Mouse (Mus musculus): ENCODE measurements at regions not wholly inside any gene's neighbourhood (a gene's known extent, or its start where the extent isn't known, plus 50 kb on each side); places are given as distances from the start of the nearest gene placed in this dataset.
"Not testable (repeated sequence)": the region's sequence is repeated elsewhere in the genome, so short reads cannot be mapped to it uniquely, and the experiment has no call there.

GRCm38 (mm10) chr19:59516957-59517356 is 58.8 kb downstream of the Emx2 start:
- ATAC-seq (ENCODE audit: low FRiP score, low read depth) = no peak
- Histone ChIP-seq H3K27ac (no peak overlapping the region), H3K4me2 (replicated peaks) (no peak overlapping the region), H3K27me3 (replicated peaks) (no peaks in the 10 kb centered on the region), H3K4me1 (no peaks in the 10 kb centered on the region; the same call in 1 of the 2 replicates), H3K4me3 (no peak overlapping the region), H3K9ac (no peak overlapping the region), H3K36me3 (no peaks in the 10 kb centered on the region), H3K9me3 (no peaks in the 10 kb centered on the region)
- 71% methylated on average over 4 of the region's 4 CpGs for WGBS

- no peaks in the 10 kb centered on the region for H3K36me3 ChIP-seq
- H3K4me2 ChIP-seq (replicated peaks) = no peak overlapping the region
- no peak overlapping the region for H3K9ac ChIP-seq
- 88% methylated on average over 3 of the region's 3 CpGs for WGBS
- no peak overlapping the region for H3K4me3 ChIP-seq
- H3K4me1 ChIP-seq = no peaks in the 10 kb centered on the region
- H3K27ac ChIP-seq = no peak overlapping the region
- H3K9me3 ChIP-seq = no peaks in the 10 kb centered on the region
- H3K27me3 ChIP-seq (replicated peaks) = no peaks in the 10 kb centered on the region
- ATAC-seq (ENCODE audit: low FRiP score, low read depth) = no peak
Measured at GRCm38 (mm10) chr19:59519156-59519555, 61.0 kb downstream of the Emx2 start.

- 90% methylated on average over 11 of the region's 11 CpGs for WGBS
Measured at GRCm38 (mm10) chr19:59522176-59522575, 64.0 kb downstream of the Emx2 start.

DNA sequence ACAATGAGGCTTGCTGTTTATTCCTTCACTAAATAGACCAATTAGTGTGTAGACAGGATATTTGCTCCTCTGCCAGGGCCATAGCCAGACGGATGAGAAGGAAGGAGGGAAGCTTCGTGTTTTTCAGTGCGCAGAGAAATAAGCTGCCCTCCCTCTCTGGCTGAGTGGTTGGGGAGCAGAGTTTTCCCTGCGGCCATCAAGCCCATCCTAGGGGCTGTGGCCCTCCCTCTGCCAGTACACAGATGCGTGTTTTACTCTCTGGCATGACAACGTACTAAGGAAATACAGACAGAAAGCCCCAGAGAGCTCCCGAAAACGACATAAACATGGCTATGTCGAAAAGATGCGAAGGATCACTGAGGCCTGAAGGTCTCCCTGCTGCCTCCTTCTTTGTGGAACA is 65.2 kb downstream of the Emx2 start:
- no peak for ATAC-seq (ENCODE audit: low FRiP score, low read depth)
- Histone ChIP-seq H3K4me1 (no peaks in the 10 kb centered on the region), H3K4me3 (no peak overlapping the region), H3K9me3 (no peaks in the 10 kb centered on the region), H3K9ac (no peak overlapping the region), H3K4me2 (replicated peaks) (no peak overlapping the region), H3K36me3 (no peaks in the 10 kb centered on the region), H3K27ac (no peak overlapping the region), H3K27me3 (replicated peaks) (no peaks in the 10 kb centered on the region)
- WGBS = 84% methylated on average over 10 of the region's 10 CpGs

More at GRCm38 (mm10) chr19:59522176-59522575, 64.0 kb downstream of the Emx2 start:
- no peak overlapping the region for H3K27ac ChIP-seq
- no peak overlapping the region for H3K9ac ChIP-seq
- no peaks in the 10 kb centered on the region for H3K36me3 ChIP-seq
- H3K4me3 ChIP-seq = no peak overlapping the region
- ATAC-seq (ENCODE audit: low FRiP score, low read depth) = no peak
- no peaks in the 10 kb centered on the region for H3K27me3 ChIP-seq (replicated peaks)
- no peak overlapping the region for H3K4me2 ChIP-seq (replicated peaks)
- no peaks in the 10 kb centered on the region for H3K9me3 ChIP-seq
- no peaks in the 10 kb centered on the region for H3K4me1 ChIP-seq

GRCm38 (mm10) chr19:59564101-59564500 is 105.9 kb downstream of the Emx2 start:
- no peak for ATAC-seq (ENCODE audit: low FRiP score, low read depth)
- Histone ChIP-seq H3K4me2 (replicated peaks) (no peak overlapping the region), H3K4me3 (no peak overlapping the region), H3K9ac (no peak overlapping the region), H3K9me3 (no peaks in the 10 kb centered on the region), H3K4me1 (no peaks in the 10 kb centered on the region), H3K27me3 (replicated peaks) (no peaks in the 10 kb centered on the region), H3K36me3 (no peaks in the 10 kb centered on the region), H3K27ac (no peak overlapping the region)
- 80% methylated on average over 4 of the region's 4 CpGs for WGBS

DNA sequence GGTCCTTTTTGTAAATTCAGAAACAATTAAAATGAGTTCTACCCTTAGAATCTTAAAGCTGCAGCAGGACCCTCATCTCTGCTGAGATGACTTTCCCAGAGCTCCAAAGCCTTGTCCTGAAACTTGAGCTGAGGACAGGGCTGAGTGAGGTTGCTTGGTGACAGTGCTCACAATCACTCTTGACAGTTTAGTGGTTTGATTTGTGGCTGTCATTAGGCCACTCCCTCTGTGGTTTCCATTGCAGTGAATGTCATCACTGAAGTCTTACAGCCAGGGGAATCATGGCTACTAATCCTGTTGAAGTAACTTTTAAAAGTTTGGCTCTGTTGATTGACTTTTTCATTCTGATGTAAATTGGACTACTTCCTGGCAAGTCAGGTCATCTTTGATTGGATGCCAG is 110.7 kb downstream of the Emx2 start:
- Histone ChIP-seq H3K4me3 (no peak overlapping the region), H3K27ac (no peak overlapping the region), H3K36me3 (no peaks in the 10 kb centered on the region), H3K9me3 (no peaks in the 10 kb centered on the region), H3K4me2 (replicated peaks) (no peak overlapping the region), H3K4me1 (no peaks in the 10 kb centered on the region), H3K27me3 (replicated peaks) (no peaks in the 10 kb centered on the region), H3K9ac (no peak overlapping the region)
- ATAC-seq (ENCODE audit: low FRiP score, low read depth) = no peak

- not testable (repeated sequence) for H3K27ac ChIP-seq; H3K9ac ChIP-seq; H3K4me1 ChIP-seq; H3K36me3 ChIP-seq; H3K4me2 ChIP-seq (replicated peaks); H3K27me3 ChIP-seq (replicated peaks); H3K4me3 ChIP-seq; H3K9me3 ChIP-seq; ATAC-seq (ENCODE audit: low FRiP score, low read depth)
- WGBS = 96% methylated on average over 2 of the region's 2 CpGs
Measured at GRCm38 (mm10) chr19:59569590-59569989, 111.4 kb downstream of the Emx2 start.

DNA sequence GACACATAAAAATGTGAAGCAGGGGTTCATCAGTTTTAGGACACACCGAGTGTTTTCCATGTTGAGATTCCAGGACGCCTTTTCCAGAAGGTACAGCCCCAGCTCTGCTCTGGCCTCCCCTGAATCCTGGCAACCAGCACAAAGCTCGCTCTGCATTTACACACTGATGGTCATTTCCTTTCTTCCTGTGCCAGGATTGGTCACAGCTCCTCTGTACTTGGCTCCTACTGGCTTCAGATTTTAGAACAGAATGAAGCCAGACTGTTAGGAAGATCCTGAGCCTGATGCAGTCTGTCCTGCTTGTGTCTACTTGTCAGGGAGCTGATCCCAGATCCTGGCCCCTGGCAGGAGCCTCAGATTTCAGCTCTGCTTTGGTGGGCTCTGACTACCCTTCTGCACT is 116.2 kb downstream of the Emx2 start:
- H3K4me1 ChIP-seq = no peaks in the 10 kb centered on the region
- ATAC-seq (ENCODE audit: low FRiP score, low read depth) = no peak

GRCm38 (mm10) chr19:59577886-59578285 is 119.7 kb downstream of the Emx2 start:
- no peaks in the 10 kb centered on the region for H3K9me3 ChIP-seq
- no peak overlapping the region for H3K27ac ChIP-seq
- H3K4me3 ChIP-seq = no peak overlapping the region
- ATAC-seq (ENCODE audit: low FRiP score, low read depth) = no peak
- 0 out of 2 replicates have a peak, but pooled peaks cover 7% of the 10 kb centered on the region for H3K27me3 ChIP-seq (replicated peaks)
- no peak overlapping the region for H3K4me2 ChIP-seq (replicated peaks)
- 82% methylated on average over 9 of the region's 9 CpGs for WGBS
- H3K4me1 ChIP-seq = no peaks in the 10 kb centered on the region
- H3K36me3 ChIP-seq = no peaks in the 10 kb centered on the region
- H3K9ac ChIP-seq = no peak overlapping the region

More for the DNA sequence above, 116.2 kb downstream of the Emx2 start:
- H3K9me3 ChIP-seq = no peaks in the 10 kb centered on the region
- H3K36me3 ChIP-seq = no peaks in the 10 kb centered on the region
- H3K27ac ChIP-seq = no peak overlapping the region
- H3K27me3 ChIP-seq (replicated peaks) = no peaks in the 10 kb centered on the region
- H3K4me3 ChIP-seq = no peak overlapping the region
- no peak overlapping the region for H3K9ac ChIP-seq
- WGBS = 69% methylated on average over 3 of the region's 3 CpGs
- H3K4me2 ChIP-seq (replicated peaks) = no peak overlapping the region

- Histone ChIP-seq H3K36me3 (no peaks in the 10 kb centered on the region), H3K4me2 (replicated peaks) (no peak overlapping the region), H3K9me3 (no peaks in the 10 kb centered on the region), H3K4me3 (no peak overlapping the region), H3K4me1 (no peaks in the 10 kb centered on the region), H3K27me3 (replicated peaks) (peaks cover 12% of the 10 kb centered on the region; the same call in 1 of the 2 replicates), H3K9ac (no peak overlapping the region), H3K27ac (no peak overlapping the region)
- ATAC-seq (ENCODE audit: low FRiP score, low read depth) = no peak
- WGBS = 91% methylated on average over 1 of the region's 1 CpGs
Measured at GRCm38 (mm10) chr19:59579676-59580075, 121.5 kb downstream of the Emx2 start.

DNA sequence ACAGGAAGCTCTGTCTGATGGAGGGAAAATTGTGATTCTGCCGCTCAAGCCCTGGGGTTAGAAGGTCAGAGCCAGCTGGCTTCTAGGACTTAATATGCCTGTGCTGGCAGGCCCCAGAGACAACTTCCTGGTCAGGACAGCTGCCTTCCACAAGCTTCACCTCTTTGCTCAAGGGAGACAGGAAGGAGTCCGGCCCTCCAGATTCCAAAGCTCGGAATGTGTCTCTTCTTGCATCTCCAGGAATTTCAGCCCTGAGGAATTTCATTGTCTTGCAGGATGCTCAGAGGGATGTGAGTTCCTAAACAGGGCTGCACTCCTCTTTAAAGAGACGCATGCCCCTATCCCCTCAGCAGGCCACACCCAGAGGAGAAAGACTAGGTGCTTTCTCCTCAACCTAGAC is 127.7 kb downstream of the Emx2 start:
- no peak overlapping the region for H3K4me3 ChIP-seq
- peaks cover 22% of the 10 kb centered on the region for H3K27me3 ChIP-seq (replicated peaks)
- H3K4me1 ChIP-seq = peaks cover 8% of the 10 kb centered on the region
- ATAC-seq (ENCODE audit: low FRiP score, low read depth) = no peak
- 52% methylated on average over 4 of the region's 4 CpGs for WGBS
- no peak overlapping the region for H3K27ac ChIP-seq
- H3K36me3 ChIP-seq = no peaks in the 10 kb centered on the region
- H3K9ac ChIP-seq = no peak overlapping the region
- no peak overlapping the region for H3K4me2 ChIP-seq (replicated peaks)
- no peaks in the 10 kb centered on the region for H3K9me3 ChIP-seq

GRCm38 (mm10) chr19:59587303-59587702 is 129.1 kb downstream of the Emx2 start:
- H3K27ac ChIP-seq = no peak overlapping the region
- H3K36me3 ChIP-seq = no peaks in the 10 kb centered on the region
- peaks cover 22% of the 10 kb centered on the region for H3K27me3 ChIP-seq (replicated peaks)
- H3K9me3 ChIP-seq = no peaks in the 10 kb centered on the region
- 75% methylated on average over 12 of the region's 12 CpGs for WGBS
- no peak overlapping the region for H3K4me3 ChIP-seq
- H3K4me2 ChIP-seq (replicated peaks) = no peak overlapping the region
- H3K9ac ChIP-seq = no peak overlapping the region
- peaks cover 8% of the 10 kb centered on the region for H3K4me1 ChIP-seq
- no peak for ATAC-seq (ENCODE audit: low FRiP score, low read depth)

GRCm38 (mm10) chr19:59588068-59588522 is 129.9 kb downstream of the Emx2 start:
- H3K27ac ChIP-seq = no peak overlapping the region
- 5% methylated on average over 17 of the region's 17 CpGs for WGBS
- no peaks in the 10 kb centered on the region for H3K9me3 ChIP-seq
- peak; percentile 48; the same call in 1 of the 2 replicates for ATAC-seq (ENCODE audit: low FRiP score, low read depth)
- H3K4me1 ChIP-seq = peaks cover 8% of the 10 kb centered on the region
- H3K4me3 ChIP-seq = peak overlapping the region; percentile 25; the same call in 1 of the 2 replicates
- H3K27me3 ChIP-seq (replicated peaks) = peaks cover 19% of the 10 kb centered on the region
- no peak overlapping the region for H3K9ac ChIP-seq
- H3K36me3 ChIP-seq = no peaks in the 10 kb centered on the region
- H3K4me2 ChIP-seq (replicated peaks) = peak overlapping the region; percentile 58
